Mouse (Mus musculus) kidney, postnatal 4 days (tissue): ENCODE results near the gene Btk.

Source experiments
- DNase-seq, 2 experiments: peaks; one replicate each; pipeline ENCODE4 v3.0.0; 2021; ENCODE audit warnings: mixed read lengths in 2 of 2

Btk gene

DNA sequence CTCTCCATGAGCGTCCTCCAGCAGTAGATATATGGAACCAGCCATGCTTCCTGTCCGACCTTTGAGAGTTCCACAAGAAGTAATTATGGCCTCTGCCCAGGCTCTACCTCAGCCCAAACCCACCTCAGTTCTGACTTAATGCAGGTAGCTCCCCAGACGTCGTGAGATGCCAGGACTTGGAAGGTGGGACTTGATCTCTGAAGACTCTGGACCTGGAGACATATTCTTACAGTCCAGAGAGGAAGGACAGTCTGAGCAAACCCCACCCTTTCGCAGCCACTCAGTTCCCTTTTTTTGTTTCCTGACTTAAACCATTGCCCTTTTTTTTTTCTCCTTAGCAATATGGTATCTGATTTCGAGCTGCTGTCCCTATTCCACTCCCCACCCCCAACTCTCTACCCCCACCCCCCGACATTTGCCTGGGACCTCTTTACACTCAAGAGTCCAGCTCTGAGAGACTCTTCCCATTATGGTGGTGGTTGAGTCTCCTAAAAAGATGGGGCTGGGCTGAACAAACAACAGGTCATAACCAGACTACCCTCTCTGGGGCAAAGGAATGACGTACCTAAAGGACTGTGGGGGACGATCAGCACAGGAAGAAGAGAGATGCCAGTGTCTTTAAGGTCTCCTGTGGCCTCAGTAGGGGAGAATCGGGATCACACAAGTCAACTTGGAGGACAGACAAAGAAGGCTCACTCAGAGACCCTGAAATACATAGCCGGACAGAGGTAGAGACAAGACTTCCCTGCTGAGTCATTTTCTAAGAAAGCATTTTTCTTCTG lies at the start of gene Btk:
TSS of gene Btk (minus strand) at position 683 of the 782 bp plus-strand sequence.
- DNase-seq, result no peak

GRCm38 (mm10) chrX:134632710-134633109 lies 49.3 kb upstream of the Btk start:
- no peak for DNase-seq

DNA sequence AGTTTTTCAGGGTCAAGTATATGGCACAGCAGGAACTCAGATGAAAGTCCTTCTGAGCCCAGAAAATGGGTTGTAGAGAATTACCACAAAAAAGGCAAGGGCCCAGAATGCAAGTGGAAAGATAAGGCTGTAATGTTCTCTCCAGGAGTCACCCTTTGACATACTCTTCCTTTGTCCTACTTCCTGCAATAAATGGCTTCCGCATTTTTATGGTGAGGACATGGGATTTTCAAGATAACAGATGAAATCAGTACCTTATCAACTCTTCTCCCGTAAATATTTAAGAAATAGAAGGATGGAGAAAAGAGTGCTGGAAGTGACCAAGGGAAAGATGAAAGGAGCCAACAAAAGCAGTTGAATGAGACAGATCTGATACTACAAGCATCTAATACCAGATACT lies 44.8 kb upstream of the Btk start:
- no peak for DNase-seq

DNA sequence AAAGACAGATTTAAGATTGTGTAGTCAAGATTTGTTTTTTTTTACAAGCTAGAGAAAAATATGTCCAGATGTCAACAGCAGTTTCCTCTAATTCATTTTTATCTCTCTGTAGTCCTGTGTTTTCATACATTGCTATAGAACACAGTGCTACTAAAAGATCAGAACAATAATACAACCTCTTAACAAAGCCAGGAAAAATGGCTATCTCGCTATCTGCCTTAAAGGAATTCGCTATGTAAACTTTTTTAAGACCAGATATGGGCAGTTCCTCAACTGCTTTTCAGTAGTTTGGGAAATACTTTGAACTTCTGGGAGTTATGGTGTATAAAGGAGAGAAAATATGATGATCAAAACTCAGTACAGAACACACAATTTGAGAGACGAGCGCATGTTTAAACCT lies 40.0 kb upstream of the Btk start:
- DNase-seq, result no peak

- DNase-seq, result no peak
Measured at GRCm38 (mm10) chrX:134621685-134622084, 38.3 kb upstream of the Btk start.

DNA sequence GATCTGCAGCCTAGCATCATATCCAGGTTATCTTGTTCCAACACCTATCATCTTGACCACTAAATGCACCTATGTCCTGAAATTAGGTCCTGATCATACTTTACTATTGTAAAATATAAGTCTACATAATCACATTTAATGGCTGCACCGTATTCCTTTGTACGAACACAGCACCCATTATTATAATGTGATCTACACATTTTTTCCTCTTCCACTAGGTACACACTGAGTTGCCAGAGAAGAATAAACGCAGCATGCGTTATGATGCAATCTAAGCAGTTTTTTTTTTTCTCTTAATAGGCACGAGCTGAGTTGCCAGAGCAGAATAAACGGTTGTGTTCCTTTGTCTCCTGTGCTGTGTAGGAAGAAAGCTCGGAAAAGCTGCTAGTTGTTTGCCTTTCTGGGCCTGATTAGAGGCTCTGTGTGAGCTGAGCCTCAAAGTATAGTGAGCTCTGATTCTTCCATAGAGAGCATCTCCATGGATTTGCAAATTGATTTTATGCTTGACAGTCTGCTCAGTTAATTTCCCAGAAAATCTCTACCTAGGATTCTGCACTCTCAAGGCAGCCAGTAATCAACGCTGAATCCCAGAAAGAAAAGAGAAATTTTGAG lies 37.0 kb upstream of the Btk start:
- no peak for DNase-seq

- DNase-seq, result no peak
Measured at GRCm38 (mm10) chrX:134619695-134620094, 36.3 kb upstream of the Btk start.

GRCm38 (mm10) chrX:134614306-134614705 lies 30.9 kb upstream of the Btk start:
- DNase-seq, result peak; percentile 16 to 25

DNA sequence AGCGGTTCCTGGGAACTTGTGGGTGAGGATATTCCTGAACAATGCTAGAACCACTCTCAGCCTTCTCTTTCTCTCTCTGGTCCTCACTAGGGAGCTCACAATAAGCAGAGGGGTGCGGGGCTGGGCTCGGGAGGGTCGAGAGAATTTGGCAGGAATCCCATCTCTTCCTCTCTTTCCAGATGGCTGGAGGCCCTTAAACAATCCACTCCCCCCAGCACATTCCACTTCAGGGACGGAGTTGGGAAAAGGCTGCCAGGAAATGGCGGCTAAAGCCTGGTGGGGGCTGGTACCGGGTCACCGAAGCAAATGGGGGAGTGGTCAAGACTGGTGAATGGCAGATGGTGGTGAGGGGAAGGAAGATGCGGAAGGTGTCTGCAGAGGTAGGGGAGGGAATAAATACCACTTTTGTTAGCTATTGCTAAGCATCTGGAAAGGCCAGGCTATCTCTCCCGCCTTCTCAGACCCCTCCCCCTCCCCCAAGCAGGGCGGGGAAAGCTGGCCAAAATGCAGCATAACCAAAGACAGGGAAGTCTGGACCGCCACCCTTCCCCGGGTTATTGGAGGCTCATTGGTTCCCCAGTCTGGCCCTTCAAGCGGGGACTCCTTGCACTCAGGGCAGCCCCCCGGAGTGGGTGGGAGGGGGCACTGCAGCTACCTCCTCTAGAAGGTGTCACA lies 29.1 kb upstream of the Btk start:
- DNase-seq, result peak; percentile 70 to 82

GRCm38 (mm10) chrX:134610984-134611383 lies 27.6 kb upstream of the Btk start:
- DNase-seq, result no peak

GRCm38 (mm10) chrX:134609472-134609871 lies 26.1 kb upstream of the Btk start:
- DNase-seq, result peak; percentile 8 to 19

GRCm38 (mm10) chrX:134601380-134602120 lies 18.2 kb upstream of the Btk start:
- no peak for DNase-seq

DNA sequence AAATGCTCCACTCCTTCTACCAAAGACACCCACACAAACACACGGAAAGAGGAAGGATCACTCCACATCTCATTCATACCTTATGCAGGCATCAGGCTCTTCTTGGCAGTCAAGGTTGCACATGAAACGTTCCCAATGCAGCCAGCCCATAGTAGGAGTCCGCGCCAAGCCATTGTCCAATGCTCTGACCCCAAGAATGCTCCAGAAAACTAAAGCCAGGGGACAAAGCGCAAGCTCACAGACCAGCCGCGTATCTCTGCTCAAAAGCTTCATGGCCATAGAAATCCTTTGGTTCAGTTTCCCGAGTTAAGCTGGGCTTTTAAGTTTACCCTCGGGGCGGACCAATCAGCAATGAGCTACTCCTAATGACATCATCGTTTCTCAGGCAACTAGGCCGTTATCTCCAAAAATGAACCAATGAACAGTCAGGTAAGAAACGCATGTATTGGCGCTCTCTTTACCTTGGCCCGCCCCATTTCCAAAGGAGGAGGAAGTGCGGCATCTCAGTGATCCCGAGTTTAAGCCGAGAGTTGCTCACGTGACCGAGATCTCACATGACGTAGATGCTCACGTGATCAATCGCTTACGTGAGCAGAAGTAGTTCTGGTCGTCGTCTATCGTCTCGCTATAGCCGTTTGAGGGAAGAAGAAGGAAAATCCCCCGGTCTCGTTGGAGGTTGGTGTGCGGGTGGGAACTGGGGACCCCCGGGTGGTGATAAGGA lies 17.4 kb upstream of the Btk start, which contains the start of the genes Gla and Hnrnph2:
TSS of gene Gla (minus strand) at position 467 of the 721 bp plus-strand sequence.
TSS of gene Hnrnph2 (plus strand) at position 521 of the 721 bp plus-strand sequence.
- peak; percentile 90 to 92 for DNase-seq

GRCm38 (mm10) chrX:134599922-134600565 lies 16.7 kb upstream of the Btk start:
- DNase-seq, result no peak

- no peak for DNase-seq
Measured at GRCm38 (mm10) chrX:134589836-134590235, 6.5 kb upstream of the Btk start.

- DNase-seq, result no peak
Measured at GRCm38 (mm10) chrX:134588997-134589396, 5.6 kb upstream of the Btk start.

DNA sequence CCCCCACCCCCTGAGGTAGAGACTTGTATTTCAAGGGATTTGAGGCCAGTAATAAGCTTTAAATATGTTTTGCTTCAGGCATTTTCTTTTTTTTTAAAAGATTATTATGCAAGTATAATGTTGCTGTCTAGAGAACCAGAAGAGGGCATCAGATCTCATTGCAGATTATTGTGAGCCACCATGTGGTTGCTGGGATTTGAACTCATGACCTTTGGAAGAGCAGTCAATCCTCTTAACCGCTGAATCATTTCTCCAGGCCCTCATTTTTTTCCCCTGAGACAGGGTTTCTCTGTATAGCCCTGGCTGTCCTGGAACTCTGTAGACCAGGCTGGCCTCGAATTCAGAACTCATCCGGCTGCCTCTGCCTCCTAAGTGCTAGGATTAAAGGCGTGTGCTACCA lies 4.9 kb upstream of the Btk start:
- no peak for DNase-seq

- DNase-seq, result no peak
Measured at GRCm38 (mm10) chrX:134586447-134586846, 3.1 kb upstream of the Btk start.

DNA sequence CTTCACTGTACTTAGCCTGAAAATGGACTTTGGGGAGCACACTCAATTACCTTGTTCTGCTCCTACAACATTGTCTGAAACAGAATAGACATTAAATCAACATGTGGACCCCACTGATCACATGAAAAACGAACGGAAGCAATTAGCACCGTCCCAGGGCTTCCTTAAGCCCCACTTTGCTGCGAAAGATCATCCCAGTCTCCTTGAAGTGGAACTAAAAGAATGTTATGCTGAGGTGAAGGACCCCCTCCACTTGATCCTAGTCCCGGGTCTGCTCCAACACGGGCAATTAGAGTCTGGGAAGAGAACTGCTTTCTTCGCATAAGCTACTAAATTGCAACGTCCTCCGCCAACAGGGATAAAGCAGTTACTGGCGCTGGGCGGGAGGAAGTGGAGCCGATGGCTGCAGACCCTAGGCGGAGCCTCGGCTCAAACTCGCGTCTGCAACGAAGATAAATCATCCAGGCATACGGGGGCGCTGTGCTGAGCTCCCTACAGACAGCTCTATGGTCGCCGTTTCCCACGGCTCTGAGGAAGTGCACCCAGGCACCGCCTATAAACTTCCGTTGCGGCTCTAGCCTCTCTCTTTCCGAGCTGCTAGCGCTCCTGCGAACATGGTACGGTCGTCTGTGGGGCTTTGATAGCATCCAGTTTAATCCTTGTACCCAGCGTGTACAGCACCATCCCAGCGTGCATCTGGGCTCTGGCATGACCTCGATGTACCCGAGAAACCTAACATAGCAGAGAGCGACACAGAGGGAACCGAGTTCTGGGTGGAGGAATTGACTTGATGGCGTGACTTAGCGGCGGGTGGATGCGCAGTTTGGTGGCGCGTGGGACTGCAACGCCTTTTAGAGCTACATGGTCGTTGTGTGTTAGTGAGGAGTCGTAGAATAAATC lies 2.0 kb upstream of the Btk start, which contains the start of gene Rpl36a:
TSS of gene Rpl36a (plus strand) at position 552 of the 900 bp plus-strand sequence.
- DNase-seq, result peak; percentile 93 to 96

DNA sequence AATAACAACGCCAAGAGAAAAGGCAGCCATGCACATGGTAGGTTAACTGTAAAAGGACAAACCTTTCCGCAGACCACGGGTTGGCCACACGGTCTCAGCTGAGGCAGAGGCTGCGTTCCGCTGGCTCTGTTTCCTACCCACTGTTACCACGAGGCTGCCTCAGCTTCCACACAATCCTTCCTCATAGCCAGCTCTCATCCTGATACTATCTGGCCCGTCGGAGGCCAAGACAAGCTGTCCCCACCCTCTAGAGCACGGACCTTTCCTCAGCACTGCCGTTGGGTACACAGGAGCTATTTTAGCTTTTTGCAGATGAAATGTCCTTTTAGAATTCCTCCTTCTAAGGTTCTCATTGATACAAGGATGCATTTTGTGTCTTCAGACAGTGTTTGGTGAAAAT lies 1.1 kb downstream of the Btk start:
- DNase-seq, result no peak
